Mouse (Mus musculus): ENCODE data around the gene Gucy2d.

Gucy2d gene

DNA sequence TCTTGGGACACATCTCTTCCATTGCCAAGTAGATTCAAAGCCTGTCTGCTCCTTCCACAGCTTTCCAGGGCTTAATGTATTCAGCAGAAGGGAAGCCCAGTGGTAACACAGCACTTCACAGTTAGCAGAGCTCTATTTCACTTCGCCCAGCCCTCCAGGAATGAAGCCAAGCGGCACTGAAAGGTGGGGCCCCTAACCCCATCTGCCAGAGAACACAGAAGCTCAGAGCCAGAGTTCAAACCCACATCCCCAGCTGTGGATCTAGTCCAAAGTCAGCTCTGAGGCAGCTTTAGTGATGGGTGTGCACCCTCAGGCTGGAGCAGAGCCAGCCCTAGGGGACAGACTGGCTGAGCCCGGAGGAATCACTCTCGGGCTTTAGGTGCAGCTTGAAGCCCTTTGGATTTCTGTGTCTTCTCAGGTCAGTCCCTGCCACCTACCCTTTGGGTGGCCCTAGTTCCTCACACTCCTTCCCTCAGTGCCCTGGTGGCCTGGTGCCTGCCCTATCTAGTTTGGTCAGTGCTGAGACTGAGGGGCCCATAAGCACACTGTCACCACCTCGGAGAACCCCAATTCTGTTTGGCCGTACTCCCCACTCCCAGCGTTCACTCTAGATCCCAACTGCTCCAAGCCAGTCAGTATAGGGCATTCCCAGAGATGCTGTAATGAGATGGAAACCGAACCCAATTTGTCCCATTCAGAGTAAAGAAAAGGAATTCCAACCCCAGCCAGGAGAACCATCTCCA is 83.0 kb downstream of the Gucy2d start:
- no peak for DNase-seq (ENCODE audit: low spot score)

DNA sequence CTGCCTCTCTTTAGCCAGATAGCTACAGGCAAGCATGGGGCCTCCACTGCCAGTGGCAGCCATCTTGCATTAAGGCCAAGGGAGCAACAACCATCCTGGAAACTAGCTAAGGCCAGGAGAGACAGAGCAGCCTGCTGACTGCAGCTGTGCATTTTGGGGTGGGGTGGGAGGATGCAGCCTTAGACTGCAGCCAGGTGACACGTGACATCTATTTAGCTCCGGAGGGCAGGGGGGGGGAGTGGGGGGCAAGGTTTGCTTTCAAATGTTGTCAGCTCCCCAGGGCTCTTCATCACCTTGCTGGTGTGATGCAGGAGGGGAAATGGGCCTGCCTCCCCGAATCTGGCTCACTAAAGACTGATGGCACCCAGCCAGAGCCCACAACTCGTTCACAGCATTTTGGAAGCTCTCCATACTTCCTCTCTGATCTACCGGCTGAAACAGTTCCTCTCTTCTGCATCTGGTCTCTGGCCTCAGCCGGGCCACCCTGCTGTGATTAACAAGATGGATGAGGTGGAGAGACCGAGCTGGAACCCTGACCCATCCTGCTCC is 83.7 kb downstream of the Gucy2d start:
- DNase-seq (ENCODE audit: low spot score) = peak; percentile 38

DNA sequence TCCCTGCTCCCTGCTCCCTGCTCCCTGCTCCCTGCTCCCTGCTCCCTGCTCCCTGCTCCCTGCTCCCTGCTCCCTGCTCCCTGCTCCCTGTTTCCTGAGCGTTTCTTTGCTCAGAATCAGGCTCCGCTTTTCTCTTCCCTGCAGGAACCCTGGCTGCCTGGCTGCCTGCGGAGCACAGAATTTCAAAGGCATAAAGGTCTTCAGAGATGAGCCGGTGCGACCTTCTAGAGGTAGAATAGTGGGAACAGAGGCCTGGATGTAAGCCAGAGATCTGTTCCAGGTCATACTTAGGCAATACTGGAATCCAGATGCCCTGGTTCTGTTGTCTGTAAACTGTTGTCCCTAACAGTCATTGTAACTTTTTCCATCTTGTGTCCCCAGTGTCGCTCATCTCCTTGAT is 84.2 kb downstream of the Gucy2d start:
- no peak for DNase-seq (ENCODE audit: low spot score)

DNA sequence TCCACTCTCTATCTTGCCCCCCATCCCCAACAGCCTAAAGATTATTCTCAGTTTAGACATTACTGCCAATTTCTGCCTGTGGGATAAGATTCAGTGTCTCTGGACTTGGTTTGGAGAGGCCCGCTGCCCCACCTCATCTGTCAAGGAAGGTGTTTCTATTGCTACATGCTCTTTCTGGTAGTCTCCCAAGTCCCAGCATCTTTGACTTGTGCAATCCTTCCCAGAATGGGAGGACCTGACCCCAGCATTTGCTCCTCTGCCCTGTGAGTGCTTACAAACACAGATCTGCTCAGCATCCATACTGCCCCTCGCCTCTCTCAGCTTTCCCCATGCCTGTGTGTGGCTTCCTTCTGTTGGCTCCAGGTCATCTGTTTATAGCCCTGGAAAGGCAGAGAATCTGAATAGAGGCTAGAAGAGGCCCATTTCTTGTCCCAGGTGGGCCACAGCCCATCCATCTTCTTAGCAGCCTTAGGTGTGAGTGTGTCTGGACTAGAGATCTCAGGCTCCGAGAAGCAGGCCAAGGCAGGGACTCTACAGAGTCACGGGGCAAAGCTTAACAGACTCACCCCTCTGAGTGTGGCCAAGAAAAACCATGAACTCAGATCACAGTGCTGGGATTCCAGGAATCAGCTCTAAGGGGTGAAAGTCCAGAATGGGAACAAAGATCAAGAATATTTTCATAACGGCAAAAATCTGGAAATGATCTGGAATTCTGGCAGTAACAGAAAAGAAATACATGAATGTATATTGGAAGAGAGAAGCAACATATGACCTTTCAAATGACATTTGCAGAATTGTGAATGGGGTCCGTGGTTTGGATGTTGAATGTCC is 84.9 kb downstream of the Gucy2d start:
- no peak for DNase-seq (ENCODE audit: low spot score)
